ENCODE assay signal across 7 mouse cellular contexts in genomic region chr19:55825001-55825827, GRCm38 (mm10).
A peak's percentile ranks its signal among the peaks of the same experiment; 100 is the strongest.
DNase-seq lines count a peak whose midpoint lies in the region; ATAC-seq lines count a peak whose summit lies in the region.

No protein-coding gene starts in this region.

- H3K36me3 ChIP-seq in embryonic facial prominence, embryonic 10.5 days (replicated peaks), result peaks cover 34% of the 10 kb centered on the region
- peaks cover 14% of the 10 kb centered on the region for H3K36me3 ChIP-seq in heart, embryonic 12.5 days
- peaks cover 48% of the 10 kb centered on the region for H3K36me3 ChIP-seq in limb, embryonic 10.5 days

- no peak overlapping the region for H3K4me2 ChIP-seq in heart, embryonic 12.5 days

- DNase-seq in left cerebral cortex, postnatal 4 days, result peak; percentile 51
- no peak for DNase-seq in left cerebral cortex, postnatal 36 days (ENCODE audit: low spot score in 2 of 2)
- no peak for DNase-seq in embryonic facial prominence, embryonic 10.5 days (ENCODE audit: low spot score)
- peak; percentile 38 for DNase-seq in limb, embryonic 10.5 days (ENCODE audit: low spot score)
- DNase-seq in T-cell, adult 2 months (ENCODE audit: low spot score), result no peak

- no peak overlapping the region for H3K9ac ChIP-seq in heart, embryonic 12.5 days

- WGBS in embryonic facial prominence, embryonic 10.5 days, result 48% methylated on average over 8 of the region's 8 CpGs
- 60% methylated on average over 8 of the region's 8 CpGs for WGBS in heart, embryonic 12.5 days
- 27% methylated on average over 8 of the region's 8 CpGs for WGBS in limb, embryonic 10.5 days

- no peak for ATAC-seq in heart, embryonic 12.5 days (ENCODE audit: insufficient number of reproducible peaks, low FRiP score)
- ATAC-seq in erythroid progenitor cell, adult 5-6 weeks (replicated peaks; ENCODE audit: low FRiP score, poor library complexity, severe bottlenecking), result no peak

- no peak overlapping the region for H3K4me3 ChIP-seq in embryonic facial prominence, embryonic 10.5 days
- H3K4me3 ChIP-seq in heart, embryonic 12.5 days, result no peak overlapping the region
- H3K4me3 ChIP-seq in limb, embryonic 10.5 days, result no peak overlapping the region

- intact Hi-C loops in left cerebral cortex, postnatal 4 days (cut with DNase I), result no loop called here
- intact Hi-C loops in left cerebral cortex, postnatal 36 days (cut with DNase I), result no loop called here

- H3K27ac ChIP-seq in embryonic facial prominence, embryonic 10.5 days (replicated peaks), result peak overlapping the region; percentile 48; the same call in 1 of the 2 replicates
- peak overlapping the region; percentile 60 for H3K27ac ChIP-seq in heart, embryonic 12.5 days (ENCODE audit: poor library complexity, severe bottlenecking)
- peak overlapping the region; percentile 67 for H3K27ac ChIP-seq in limb, embryonic 10.5 days

- no peaks in the 10 kb centered on the region for H3K9me3 ChIP-seq in embryonic facial prominence, embryonic 10.5 days
- H3K9me3 ChIP-seq in heart, embryonic 12.5 days (replicated peaks), result no peaks in the 10 kb centered on the region
- H3K9me3 ChIP-seq in limb, embryonic 10.5 days (replicated peaks), result no peaks in the 10 kb centered on the region

- no peaks in the 10 kb centered on the region for H3K27me3 ChIP-seq in embryonic facial prominence, embryonic 10.5 days (replicated peaks; ENCODE audit: low read depth, poor library complexity, severe bottlenecking)
- no peaks in the 10 kb centered on the region for H3K27me3 ChIP-seq in heart, embryonic 12.5 days (replicated peaks)
- no peaks in the 10 kb centered on the region for H3K27me3 ChIP-seq in limb, embryonic 10.5 days (ENCODE audit: low read depth, poor library complexity, severe bottlenecking)

- peaks cover 74% of the 10 kb centered on the region for H3K4me1 ChIP-seq in embryonic facial prominence, embryonic 10.5 days
- H3K4me1 ChIP-seq in heart, embryonic 12.5 days (replicated peaks), result peaks cover 61% of the 10 kb centered on the region
- peaks cover 70% of the 10 kb centered on the region for H3K4me1 ChIP-seq in limb, embryonic 10.5 days

Comparison
In these comparisons a context has a peak if more than half of its experiments do, and no peak if none do; other contexts are left out.
1. DNase-seq: peak in left cerebral cortex, postnatal 4 days (single experiment) and limb, embryonic 10.5 days (single experiment); none in left cerebral cortex, postnatal 36 days (0 of 2), embryonic facial prominence, embryonic 10.5 days (single experiment) and T-cell, adult 2 months (single experiment).
2. Peak in every context shown above with its lines, with median percentiles within 50 percentile points of each other: H3K27ac ChIP-seq.